Mouse (Mus musculus): ENCODE measurements around the gene Kcnj1. TPM values are rescaled to one million over a fixed set of nuclear protein-coding genes. Genes with fewer than 3 reads are reported as not detected.

The Kcnj1 gene
- polyA plus RNA-seq, 1 experiment, result not detected

DNA sequence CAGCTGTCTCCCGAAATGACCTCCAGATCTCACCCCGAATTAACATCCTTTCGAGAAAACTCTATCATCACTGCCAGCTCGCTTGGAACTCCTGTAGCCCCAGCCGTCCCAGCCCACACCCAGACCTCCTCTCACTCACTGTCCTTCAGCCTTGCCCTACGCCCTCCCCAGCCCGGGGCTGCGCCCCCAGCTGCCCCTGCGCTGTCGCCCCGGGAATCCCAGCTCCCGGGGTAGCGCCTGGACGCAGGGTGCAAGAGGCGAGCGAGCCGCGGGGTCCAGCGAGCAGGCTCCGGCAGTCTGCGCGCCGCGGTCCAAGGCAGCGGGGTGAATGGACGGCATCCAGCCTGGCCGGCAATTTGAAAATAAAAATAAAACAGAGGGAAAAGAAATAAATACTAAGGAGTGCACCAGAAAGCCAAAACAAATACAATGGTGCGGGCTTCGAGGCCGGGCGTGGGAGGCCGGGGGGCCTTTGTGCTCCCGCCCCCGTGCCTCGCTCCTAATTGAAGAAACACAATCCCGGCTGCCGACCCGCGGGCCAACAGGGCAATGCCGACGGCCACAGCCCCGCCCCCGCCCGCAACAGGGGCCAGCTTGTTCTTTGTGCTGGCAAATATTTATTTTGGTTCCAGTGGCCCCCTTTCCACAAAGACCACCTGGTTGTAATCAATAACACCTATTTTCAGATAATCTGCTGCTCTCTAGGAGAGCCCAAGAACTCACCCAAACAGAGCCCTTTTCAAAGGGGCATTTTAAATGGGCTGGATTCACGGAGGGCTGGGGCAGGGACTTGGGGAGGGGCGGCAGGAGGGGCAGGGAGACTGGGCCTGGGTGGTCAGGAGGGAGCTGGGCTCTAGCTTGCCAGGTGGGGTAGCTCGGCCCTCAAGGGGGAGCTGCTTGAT is 37.0 kb downstream of the Kcnj1 start:
- WGBS, result 5% methylated on average over 47 of the region's 47 CpGs
- Histone ChIP-seq H3K4me3 (ENCODE audit: low read depth, low read length) (peak overlapping the region; percentile 55), H3K27ac (ENCODE audit: insufficient read depth, low read depth, low read length) (no peak overlapping the region), H3K36me3 (ENCODE audit: control insufficient read depth, insufficient read depth, low read length) (no peaks in the 10 kb centered on the region), H3K4me1 (ENCODE audit: control insufficient read depth, insufficient read depth, insufficient read length, low read length) (no peaks in the 10 kb centered on the region; the same call in 1 of the 2 replicates), H3K27me3 (ENCODE audit: control insufficient read depth, insufficient read depth, low read length) (peaks cover 16% of the 10 kb centered on the region)
- TF ChIP-seq POLR2A (IDR thresholded peaks at IDR 0.05; ENCODE audit: low read depth, low read length) (no peak), CTCF (IDR thresholded peaks at IDR 0.05; ENCODE audit: extremely low read depth, insufficient read length, insufficient replicate concordance, low read depth, low read length) (no peak)

DNA sequence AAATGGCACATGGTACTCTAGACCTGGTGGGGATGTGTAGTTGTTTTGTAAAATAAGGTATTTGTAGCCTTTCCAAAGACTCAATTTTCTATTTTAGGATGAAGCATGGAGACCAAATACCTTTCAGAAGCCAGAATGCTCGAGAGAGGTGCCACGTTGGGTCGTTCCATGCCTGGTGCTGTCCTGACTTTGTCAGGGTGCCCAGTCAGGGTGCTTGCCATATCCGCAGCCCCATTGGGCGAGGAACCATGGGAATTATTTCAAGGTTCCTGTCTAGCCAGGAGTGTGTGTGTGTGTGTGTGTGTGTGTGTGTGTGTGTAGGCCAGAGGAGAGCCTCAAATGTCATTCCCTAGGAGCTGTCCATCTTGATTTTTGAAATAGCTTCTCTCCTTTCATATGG is 38.4 kb downstream of the Kcnj1 start:
- no peak for TF ChIP-seq POLR2A (IDR thresholded peaks at IDR 0.05; ENCODE audit: low read depth, low read length)
- TF ChIP-seq CTCF (IDR thresholded peaks at IDR 0.05; ENCODE audit: extremely low read depth, insufficient read length, insufficient replicate concordance, low read depth, low read length), result no peak
- H3K4me3 ChIP-seq (ENCODE audit: low read depth, low read length), result no peak overlapping the region
- no peaks in the 10 kb centered on the region for H3K36me3 ChIP-seq (ENCODE audit: control insufficient read depth, insufficient read depth, low read length)
- H3K27me3 ChIP-seq (ENCODE audit: control insufficient read depth, insufficient read depth, low read length), result peaks cover 13% of the 10 kb centered on the region
- H3K4me1 ChIP-seq (ENCODE audit: control insufficient read depth, insufficient read depth, insufficient read length, low read length), result no peaks in the 10 kb centered on the region; the same call in 1 of the 2 replicates
- H3K27ac ChIP-seq (ENCODE audit: insufficient read depth, low read depth, low read length), result no peak overlapping the region
- WGBS, result 86% methylated on average over 5 of the region's 5 CpGs

DNA sequence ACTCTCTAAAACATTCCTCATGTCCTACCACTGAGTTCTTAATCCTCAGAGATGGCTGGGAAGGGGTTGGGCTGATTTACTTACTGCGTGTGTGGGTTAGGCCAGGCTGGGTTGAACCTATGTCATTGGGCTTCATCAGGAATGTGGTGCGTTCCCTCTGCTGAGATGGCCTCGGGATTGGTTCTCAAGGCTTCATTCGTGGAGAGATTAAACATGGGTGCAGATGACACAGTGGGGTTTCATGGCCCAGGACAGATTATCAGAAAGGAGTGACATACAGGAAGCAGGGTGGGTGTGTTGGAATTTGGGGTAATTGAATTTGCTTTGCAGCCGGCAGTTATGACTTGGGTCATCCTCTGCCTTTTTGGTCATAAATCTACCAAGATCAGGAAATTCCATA is 39.2 kb downstream of the Kcnj1 start:
- no peak for TF ChIP-seq POLR2A (IDR thresholded peaks at IDR 0.05; ENCODE audit: low read depth, low read length)
- TF ChIP-seq CTCF (IDR thresholded peaks at IDR 0.05; ENCODE audit: extremely low read depth, insufficient read length, insufficient replicate concordance, low read depth, low read length), result no peak
- 83% methylated on average over 5 of the region's 5 CpGs for WGBS
- Histone ChIP-seq H3K36me3 (ENCODE audit: control insufficient read depth, insufficient read depth, low read length) (no peaks in the 10 kb centered on the region), H3K4me3 (ENCODE audit: low read depth, low read length) (no peak overlapping the region), H3K27me3 (ENCODE audit: control insufficient read depth, insufficient read depth, low read length) (peaks cover 11% of the 10 kb centered on the region), H3K27ac (ENCODE audit: insufficient read depth, low read depth, low read length) (no peak overlapping the region), H3K4me1 (ENCODE audit: control insufficient read depth, insufficient read depth, insufficient read length, low read length) (no peaks in the 10 kb centered on the region; the same call in 1 of the 2 replicates)

DNA sequence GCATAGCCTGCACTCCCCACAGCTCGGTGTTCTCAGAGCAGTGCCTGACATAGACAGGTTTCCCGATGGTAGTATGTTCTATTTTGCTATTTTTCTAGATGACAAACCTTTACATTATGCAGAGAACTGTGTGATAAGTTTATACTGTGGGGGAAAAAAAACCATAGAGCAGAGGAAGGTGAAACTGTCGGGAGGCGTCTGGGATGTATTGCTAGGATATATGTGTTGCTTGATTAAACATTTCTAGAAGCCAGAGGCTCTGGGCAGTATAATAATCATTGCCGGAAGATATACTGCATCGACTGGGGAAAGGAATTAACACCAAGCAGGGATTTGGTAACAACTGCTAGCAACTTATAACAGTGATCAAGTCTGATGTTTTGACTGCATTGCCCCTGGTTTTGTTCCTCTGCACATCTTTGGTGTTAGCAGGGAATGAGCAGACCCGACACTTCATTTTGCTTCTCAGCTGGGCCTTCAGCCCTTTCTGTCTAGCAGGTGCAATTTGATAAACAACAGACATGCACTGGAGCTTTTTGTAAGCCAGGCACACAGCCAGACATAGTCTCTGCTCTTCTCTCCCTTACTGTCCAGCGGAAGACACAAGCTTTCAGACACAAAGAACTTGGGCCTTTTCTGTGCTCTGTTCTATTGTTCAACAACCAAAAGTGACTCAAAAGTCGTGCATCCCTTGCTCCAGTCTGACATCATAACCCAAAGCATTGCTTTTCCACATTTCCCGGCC is 40.7 kb downstream of the Kcnj1 start:
- WGBS, result 58% methylated on average over 10 of the region's 10 CpGs
- Histone ChIP-seq H3K4me3 (ENCODE audit: low read depth, low read length) (no peak overlapping the region), H3K4me1 (ENCODE audit: control insufficient read depth, insufficient read depth, insufficient read length, low read length) (no peaks in the 10 kb centered on the region; the same call in 1 of the 2 replicates), H3K36me3 (ENCODE audit: control insufficient read depth, insufficient read depth, low read length) (no peaks in the 10 kb centered on the region), H3K27ac (ENCODE audit: insufficient read depth, low read depth, low read length) (no peak overlapping the region), H3K27me3 (ENCODE audit: control insufficient read depth, insufficient read depth, low read length) (peaks cover 11% of the 10 kb centered on the region)
- TF ChIP-seq CTCF (IDR thresholded peaks at IDR 0.05; ENCODE audit: extremely low read depth, insufficient read length, insufficient replicate concordance, low read depth, low read length) (no peak), POLR2A (IDR thresholded peaks at IDR 0.05; ENCODE audit: low read depth, low read length) (no peak)

DNA sequence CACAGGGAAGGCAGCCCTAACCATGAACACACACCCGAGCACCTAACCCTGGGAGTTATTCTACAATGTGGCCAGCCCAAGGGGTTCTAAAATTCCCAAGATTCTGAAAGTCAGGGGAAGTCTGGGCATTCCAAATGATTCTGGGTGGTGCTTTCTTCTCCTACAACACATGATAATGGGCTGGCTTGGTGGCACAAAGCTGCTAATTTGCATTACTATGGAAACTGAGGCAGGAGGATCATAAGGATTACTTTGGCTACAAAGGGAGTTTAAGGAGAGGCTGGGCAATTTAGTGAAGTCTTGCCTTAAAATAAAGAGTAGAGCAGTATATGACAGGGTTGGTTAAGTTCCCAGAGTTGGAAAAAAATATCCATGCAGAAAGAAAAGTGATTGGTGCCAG is 42.7 kb downstream of the Kcnj1 start:
- Histone ChIP-seq H3K4me1 (ENCODE audit: control insufficient read depth, insufficient read depth, insufficient read length, low read length) (no peaks in the 10 kb centered on the region), H3K27ac (ENCODE audit: insufficient read depth, low read depth, low read length) (no peak overlapping the region), H3K27me3 (ENCODE audit: control insufficient read depth, insufficient read depth, low read length) (no peaks in the 10 kb centered on the region; the same call in 1 of the 2 replicates), H3K36me3 (ENCODE audit: control insufficient read depth, insufficient read depth, low read length) (no peaks in the 10 kb centered on the region), H3K4me3 (ENCODE audit: low read depth, low read length) (no peak overlapping the region)
- whole genome bisulfite sequencing, result 62% methylated on average over 1 of the region's 1 CpGs
- no peak for TF ChIP-seq CTCF (IDR thresholded peaks at IDR 0.05; ENCODE audit: extremely low read depth, insufficient read length, insufficient replicate concordance, low read depth, low read length)
- no peak for TF ChIP-seq POLR2A (IDR thresholded peaks at IDR 0.05; ENCODE audit: low read depth, low read length)

DNA sequence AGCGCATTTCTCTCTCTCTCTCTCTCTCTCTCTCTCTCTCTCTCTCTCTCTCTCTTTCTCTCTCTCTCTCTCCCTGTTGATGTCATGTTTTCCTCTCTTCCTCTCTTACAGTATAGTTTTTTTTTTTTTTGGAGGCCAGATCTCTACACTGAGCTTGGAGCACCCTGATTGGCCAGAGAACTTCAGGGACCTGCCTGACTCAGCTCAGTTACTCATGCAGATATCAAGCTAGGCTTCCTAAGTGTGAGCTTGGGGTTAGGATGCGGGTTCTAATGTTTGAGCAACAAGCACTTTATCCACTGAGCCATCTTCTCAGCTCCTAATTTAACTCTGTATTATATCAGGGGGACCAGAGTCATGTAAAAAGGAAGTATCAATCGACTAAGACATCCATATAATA is 43.7 kb downstream of the Kcnj1 start:
- Histone ChIP-seq H3K27ac (ENCODE audit: insufficient read depth, low read depth, low read length) (no peak overlapping the region), H3K36me3 (ENCODE audit: control insufficient read depth, insufficient read depth, low read length) (no peaks in the 10 kb centered on the region), H3K27me3 (ENCODE audit: control insufficient read depth, insufficient read depth, low read length) (no peaks in the 10 kb centered on the region), H3K4me1 (ENCODE audit: control insufficient read depth, insufficient read depth, insufficient read length, low read length) (no peaks in the 10 kb centered on the region), H3K4me3 (ENCODE audit: low read depth, low read length) (no peak overlapping the region)
- WGBS, result 93% methylated on average over 3 of the region's 3 CpGs
- TF ChIP-seq CTCF (IDR thresholded peaks at IDR 0.05; ENCODE audit: extremely low read depth, insufficient read length, insufficient replicate concordance, low read depth, low read length), result no peak

Measured in small intestine, adult 2 months (tissue).